Mouse (Mus musculus): Measurements from ENCODE around the gene Ssh1.

GRCm38 (mm10) chr5:113950133-113950532, 43.6 kb downstream of the Ssh1 start:
- TF ChIP-seq CEBPB (IDR thresholded peaks at IDR 0.05; ENCODE audit: low read depth) (no peak), CTCF (IDR thresholded peaks at IDR 0.05; ENCODE audit: control insufficient read depth, insufficient read depth, insufficient read length) (no peak)

All from C2C12 (cell line).